Mouse (Mus musculus) forebrain, embryonic 15.5 days (tissue): ENCODE measurements at regions not wholly inside any gene's neighbourhood (a gene's known extent, or its start where the extent isn't known, plus 50 kb on each side); places are given as distances from the start of the nearest gene placed in this dataset.

ENCODE experiments used
- ATAC-seq: fragments of 200-750 bp; cut with Nextera tagmentation; replicated peaks from 2 replicates; pipeline ENCODE4 v1.8.0; 2017; ENCODE audit warnings: mild to moderate bottlenecking, moderate TSS enrichment, moderate library complexity
- H3K27ac ChIP-seq: fragments of 300-500 bp; sonication (generic); replicated peaks from 2 replicates; pipeline ENCODE4 v1.5.1; 2015; ENCODE audit warnings: mild to moderate bottlenecking, inconsistent platforms
- H3K27me3 ChIP-seq: fragments of 300-500 bp; sonication (generic); 2 replicates; pipeline ENCODE4 v1.6.1; 2015; ENCODE audit warnings: inconsistent platforms
- H3K36me3 ChIP-seq: fragments of 300-500 bp; sonication (generic); 2 replicates; pipeline ENCODE4 v1.6.1; 2015; ENCODE audit warnings: mild to moderate bottlenecking, inconsistent platforms
- H3K4me1 ChIP-seq: fragments of 300-500 bp; sonication (generic); 2 replicates; pipeline ENCODE4 v1.6.1; 2015; ENCODE audit warnings: inconsistent platforms
- H3K4me2 ChIP-seq: fragments of 300-500 bp; sonication (generic); replicated peaks from 2 replicates; pipeline ENCODE4 v1.6.1; 2015; ENCODE audit warnings: mild to moderate bottlenecking, inconsistent platforms
- H3K4me3 ChIP-seq: fragments of 300-500 bp; sonication (generic); 2 replicates; pipeline ENCODE4 v1.5.1; 2015; ENCODE audit warnings: mild to moderate bottlenecking, inconsistent platforms
- H3K9ac ChIP-seq: fragments of 300-500 bp; sonication (generic); replicated peaks from 2 replicates; pipeline ENCODE4 v1.6.1; 2015; ENCODE audit warnings: mild to moderate bottlenecking, inconsistent platforms
- H3K9me3 ChIP-seq: fragments of 300-500 bp; sonication (generic); 2 replicates; pipeline ENCODE4 v1.6.1; 2016; ENCODE audit warnings: inconsistent platforms
- WGBS: fragments of 180-500 bp; shearing (Covaris S2); methylation state at CpG from one replicate; pipeline ENCODE4 v1.1.7; 2015; ENCODE audit warnings: mixed read lengths; 5-methylcytosine and 5-hydroxymethylcytosine counted together

GRCm38 (mm10) chr14:64546787-64547186 lies 442.7 kb downstream of the Prss52 start:
- H3K9me3 ChIP-seq: no peaks in the 10 kb centered on the region
- no peak overlapping the region for H3K9ac ChIP-seq
- WGBS: 6% methylated on average over 4 of the region's 4 CpGs
- no peaks in the 10 kb centered on the region for H3K4me1 ChIP-seq
- H3K36me3 ChIP-seq: no peaks in the 10 kb centered on the region
- H3K4me2 ChIP-seq: no peak overlapping the region
- no peaks in the 10 kb centered on the region for H3K27me3 ChIP-seq
- no peak overlapping the region for H3K4me3 ChIP-seq
- no peak for ATAC-seq
- no peak overlapping the region for H3K27ac ChIP-seq

- no peaks in the 10 kb centered on the region for H3K36me3 ChIP-seq
- no peaks in the 10 kb centered on the region for H3K27me3 ChIP-seq
- H3K27ac ChIP-seq: no peak overlapping the region
- H3K4me2 ChIP-seq: no peak overlapping the region
- H3K4me3 ChIP-seq: no peak overlapping the region
- no peak for ATAC-seq
- WGBS: 65% methylated on average over 4 of the region's 4 CpGs
- no peak overlapping the region for H3K9ac ChIP-seq
- no peaks in the 10 kb centered on the region for H3K9me3 ChIP-seq
- H3K4me1 ChIP-seq: no peaks in the 10 kb centered on the region
These were observed 448.9 kb downstream of the Prss52 start for GRCm38 (mm10) chr14:64552951-64553350.

GRCm38 (mm10) chr14:64556042-64556441 lies 452.0 kb downstream of the Prss52 start:
- Histone ChIP-seq H3K27ac (no peak overlapping the region), H3K4me3 (no peak overlapping the region), H3K9me3 (no peaks in the 10 kb centered on the region), H3K4me1 (no peaks in the 10 kb centered on the region), H3K27me3 (no peaks in the 10 kb centered on the region), H3K9ac (no peak overlapping the region), H3K36me3 (no peaks in the 10 kb centered on the region), H3K4me2 (no peak overlapping the region)
- ATAC-seq: no peak
- 60% methylated on average over 7 of the region's 7 CpGs for WGBS

GRCm38 (mm10) chr14:64557453-64557852 lies 453.4 kb downstream of the Prss52 start:
- WGBS: 65% methylated on average over 6 of the region's 6 CpGs
- Histone ChIP-seq H3K27me3 (no peaks in the 10 kb centered on the region), H3K4me3 (no peak overlapping the region), H3K4me2 (no peak overlapping the region), H3K9me3 (no peaks in the 10 kb centered on the region), H3K9ac (no peak overlapping the region), H3K36me3 (no peaks in the 10 kb centered on the region), H3K27ac (no peak overlapping the region), H3K4me1 (no peaks in the 10 kb centered on the region)
- no peak for ATAC-seq

- WGBS: 13% methylated on average over 6 of the region's 6 CpGs
- no peaks in the 10 kb centered on the region for H3K9me3 ChIP-seq
These were observed 464.6 kb downstream of the Prss52 start for GRCm38 (mm10) chr14:64568689-64569088.

DNA sequence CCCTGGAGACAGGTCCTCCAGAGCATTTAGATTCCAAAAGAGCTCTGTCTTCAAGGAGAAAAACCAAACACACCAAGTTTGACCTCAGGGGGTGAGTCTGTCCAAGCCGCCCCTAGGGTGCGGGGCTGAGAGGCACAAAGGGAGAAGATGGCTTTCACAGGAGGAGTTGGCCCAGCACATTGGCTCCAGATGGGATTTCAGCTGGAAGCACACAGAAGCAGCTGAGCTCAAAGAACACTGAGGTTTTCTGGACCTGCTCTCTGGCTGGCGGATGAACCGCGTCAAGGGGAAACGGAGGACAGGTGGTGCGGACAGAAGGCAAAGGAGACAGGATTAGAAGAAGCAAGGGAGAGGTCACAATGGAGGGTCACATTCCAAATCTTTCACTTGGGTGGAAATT lies 466.9 kb downstream of the Prss52 start:
- H3K9me3 ChIP-seq: no peaks in the 10 kb centered on the region
- H3K27me3 ChIP-seq: no peaks in the 10 kb centered on the region
- H3K36me3 ChIP-seq: no peaks in the 10 kb centered on the region
- H3K4me2 ChIP-seq: no peak overlapping the region
- H3K9ac ChIP-seq: no peak overlapping the region
- no peak overlapping the region for H3K27ac ChIP-seq
- ATAC-seq: no peak
- peaks cover 17% of the 10 kb centered on the region for H3K4me1 ChIP-seq
- no peak overlapping the region for H3K4me3 ChIP-seq
- 67% methylated on average over 7 of the region's 7 CpGs for WGBS

More at GRCm38 (mm10) chr14:64568689-64569088, 464.6 kb downstream of the Prss52 start:
- no peak overlapping the region for H3K9ac ChIP-seq
- H3K4me1 ChIP-seq: peaks cover 3% of the 10 kb centered on the region
- no peak overlapping the region for H3K27ac ChIP-seq
- no peak for ATAC-seq
- H3K27me3 ChIP-seq: no peaks in the 10 kb centered on the region
- no peaks in the 10 kb centered on the region for H3K36me3 ChIP-seq
- no peak overlapping the region for H3K4me2 ChIP-seq
- H3K4me3 ChIP-seq: no peak overlapping the region

GRCm38 (mm10) chr14:64572756-64573155 lies 468.7 kb downstream of the Prss52 start:
- no peak overlapping the region for H3K4me3 ChIP-seq
- peaks cover 18% of the 10 kb centered on the region for H3K4me1 ChIP-seq
- no peak overlapping the region for H3K27ac ChIP-seq
- no peaks in the 10 kb centered on the region for H3K36me3 ChIP-seq
- no peak overlapping the region for H3K9ac ChIP-seq
- no peaks in the 10 kb centered on the region for H3K9me3 ChIP-seq
- WGBS: 80% methylated on average over 2 of the region's 2 CpGs
- no peaks in the 10 kb centered on the region for H3K27me3 ChIP-seq
- ATAC-seq: no peak
- H3K4me2 ChIP-seq: no peak overlapping the region

- H3K36me3 ChIP-seq: no peaks in the 10 kb centered on the region
- H3K9me3 ChIP-seq: no peaks in the 10 kb centered on the region
- WGBS: 57% methylated on average over 5 of the region's 5 CpGs
- H3K4me1 ChIP-seq: peaks cover 18% of the 10 kb centered on the region
- H3K27me3 ChIP-seq: no peaks in the 10 kb centered on the region
- H3K4me3 ChIP-seq: peak overlapping the region; percentile 30
- H3K27ac ChIP-seq: peak overlapping the region; percentile 79
- peak; percentile 33; the same call in 1 of the 2 replicates for ATAC-seq
- H3K4me2 ChIP-seq: peak overlapping the region; percentile 36
- H3K9ac ChIP-seq: peak overlapping the region; percentile 32; the same call in 1 of the 2 replicates
These were observed 469.7 kb downstream of the Prss52 start for GRCm38 (mm10) chr14:64573773-64574172.

GRCm38 (mm10) chr14:64574277-64574676 lies 470.2 kb downstream of the Prss52 start:
- Histone ChIP-seq H3K9ac (peak overlapping the region; percentile 32), H3K4me2 (peak overlapping the region; percentile 36), H3K27me3 (no peaks in the 10 kb centered on the region), H3K27ac (peak overlapping the region; percentile 79), H3K9me3 (no peaks in the 10 kb centered on the region), H3K4me1 (peaks cover 18% of the 10 kb centered on the region), H3K36me3 (no peaks in the 10 kb centered on the region), H3K4me3 (peak overlapping the region; percentile 30)
- WGBS: 49% methylated on average over 7 of the region's 7 CpGs
- peak; percentile 74 for ATAC-seq

DNA sequence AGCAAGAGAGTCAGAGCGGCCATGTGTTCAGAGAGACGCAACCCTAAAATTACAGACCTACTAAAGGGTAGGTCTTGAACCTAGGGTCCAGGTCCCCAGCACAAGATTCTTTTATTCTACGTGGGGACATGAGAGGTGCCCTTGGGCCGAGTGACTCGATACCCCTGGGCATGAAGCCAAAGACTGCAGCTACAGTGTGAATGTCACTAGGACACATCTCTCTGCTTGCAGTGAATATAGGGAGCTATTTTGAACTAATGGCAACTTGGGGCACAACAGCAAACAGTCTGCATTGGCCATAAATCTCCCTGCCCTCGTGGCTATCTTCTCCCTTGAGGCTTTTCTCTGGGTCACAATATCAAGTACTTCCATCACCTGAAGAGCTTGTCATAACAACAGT lies 470.7 kb downstream of the Prss52 start:
- WGBS: 58% methylated on average over 6 of the region's 6 CpGs
- H3K4me2 ChIP-seq: peak overlapping the region; percentile 36
- peak overlapping the region; percentile 22 for H3K9ac ChIP-seq
- H3K36me3 ChIP-seq: no peaks in the 10 kb centered on the region
- H3K27ac ChIP-seq: peak overlapping the region; percentile 79; the same call in 1 of the 2 replicates
- peak; percentile 20; the same call in 1 of the 2 replicates for ATAC-seq
- peaks cover 18% of the 10 kb centered on the region for H3K4me1 ChIP-seq
- H3K9me3 ChIP-seq: no peaks in the 10 kb centered on the region
- no peaks in the 10 kb centered on the region for H3K27me3 ChIP-seq
- H3K4me3 ChIP-seq: peak overlapping the region; percentile 30

DNA sequence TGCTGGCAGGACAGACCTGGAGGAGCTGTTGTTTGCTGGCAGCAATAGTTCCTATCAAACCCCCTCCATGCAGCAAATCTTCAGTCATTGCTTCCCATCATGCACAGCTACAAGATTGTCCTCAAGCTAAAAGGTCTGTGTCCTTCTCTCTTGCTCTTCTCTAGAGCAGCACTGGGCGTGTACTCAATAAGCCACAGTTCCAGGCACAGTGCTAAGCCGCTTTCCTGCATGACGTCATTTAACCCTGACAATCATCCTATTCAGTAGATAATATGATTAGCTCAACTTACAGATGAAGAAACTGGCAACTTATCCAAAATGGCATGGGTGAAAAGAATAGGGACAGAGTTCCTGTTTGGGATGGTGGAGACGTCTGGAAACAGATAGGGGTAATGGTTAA lies 471.9 kb downstream of the Prss52 start:
- no peak for ATAC-seq
- Histone ChIP-seq H3K4me2 (peak overlapping the region; percentile 36), H3K4me1 (peaks cover 28% of the 10 kb centered on the region), H3K9me3 (no peaks in the 10 kb centered on the region), H3K27me3 (no peaks in the 10 kb centered on the region), H3K4me3 (peak overlapping the region; percentile 13), H3K36me3 (no peaks in the 10 kb centered on the region), H3K9ac (no peak overlapping the region), H3K27ac (no peak overlapping the region)
- WGBS: 31% methylated on average over 4 of the region's 4 CpGs

GRCm38 (mm10) chr14:64580086-64580485 lies 476.0 kb downstream of the Prss52 start:
- Histone ChIP-seq H3K4me2 (no peak overlapping the region), H3K4me3 (no peak overlapping the region), H3K27me3 (no peaks in the 10 kb centered on the region), H3K9ac (no peak overlapping the region), H3K36me3 (no peaks in the 10 kb centered on the region), H3K27ac (peak overlapping the region; percentile 79; the same call in 1 of the 2 replicates), H3K9me3 (no peaks in the 10 kb centered on the region), H3K4me1 (peaks cover 43% of the 10 kb centered on the region)
- ATAC-seq: no peak
- WGBS: 67% methylated on average over 4 of the region's 4 CpGs

- H3K27me3 ChIP-seq: no peaks in the 10 kb centered on the region
- no peak overlapping the region for H3K4me2 ChIP-seq
- no peak overlapping the region for H3K9ac ChIP-seq
- no peak overlapping the region for H3K4me3 ChIP-seq
- H3K9me3 ChIP-seq: no peaks in the 10 kb centered on the region
- 33% methylated on average over 6 of the region's 6 CpGs for WGBS
- H3K27ac ChIP-seq: peak overlapping the region; percentile 79
- no peaks in the 10 kb centered on the region for H3K36me3 ChIP-seq
- peaks cover 48% of the 10 kb centered on the region for H3K4me1 ChIP-seq
- ATAC-seq: 0 out of 2 replicates have a peak, but pooled peaks have one; percentile 23
These were observed 476.8 kb downstream of the Prss52 start for GRCm38 (mm10) chr14:64580862-64581261.
